Mouse (Mus musculus) hindbrain, embryonic 13.5 days (tissue): Measurements from ENCODE around the gene Ddah2. TPM values are rescaled to one million over a fixed set of nuclear protein-coding genes. Genes with fewer than 3 reads are reported as not detected.

Experiments used
- ATAC-seq: fragments of 200-750 bp; cut with Nextera tagmentation; 2 replicates; pipeline ENCODE4 v1.8.0; 2017; ENCODE audit warnings: moderate TSS enrichment; ENCODE audit not compliant: low FRiP score
- H3K27ac ChIP-seq: fragments of 300-500 bp; sonication (generic); 2 replicates; pipeline ENCODE4 v1.5.1; 2015; ENCODE audit warnings: inconsistent platforms, mild to moderate bottlenecking, moderate library complexity
- H3K27me3 ChIP-seq: fragments of 300-500 bp; sonication (generic); 2 replicates; pipeline ENCODE4 v1.6.1; 2015; ENCODE audit warnings: mild to moderate bottlenecking, inconsistent platforms
- H3K36me3 ChIP-seq: fragments of 300-500 bp; sonication (generic); 2 replicates; pipeline ENCODE4 v1.6.1; 2015; ENCODE audit warnings: mild to moderate bottlenecking, inconsistent platforms
- H3K4me1 ChIP-seq: fragments of 300-500 bp; sonication (generic); replicated peaks from 2 replicates; pipeline ENCODE4 v1.6.1; 2015; ENCODE audit warnings: inconsistent platforms
- H3K4me2 ChIP-seq: fragments of 300-500 bp; sonication (generic); 2 replicates; pipeline ENCODE4 v1.6.1; 2015; ENCODE audit warnings: inconsistent platforms, mild to moderate bottlenecking, moderate library complexity
- H3K4me3 ChIP-seq: fragments of 300-500 bp; sonication (generic); 2 replicates; pipeline ENCODE4 v1.5.1; 2015; ENCODE audit warnings: mild to moderate bottlenecking, inconsistent platforms
- H3K9ac ChIP-seq: fragments of 300-500 bp; sonication (generic); 2 replicates; pipeline ENCODE4 v1.6.1; 2015; ENCODE audit warnings: mild to moderate bottlenecking, inconsistent platforms
- H3K9me3 ChIP-seq: fragments of 300-500 bp; sonication (generic); 2 replicates; pipeline ENCODE4 v1.6.1; 2016; ENCODE audit warnings: inconsistent platforms
- WGBS: fragments of 180-500 bp; shearing (Covaris S2); methylation state at CpG from one replicate; pipeline ENCODE4 v1.1.7; 2015; 5-methylcytosine and 5-hydroxymethylcytosine counted together
- polyA plus RNA-seq: library from polyadenylated mRNA; unstranded; fragments of >200 nt; fragmentation: Nextera tagmentation; extraction: Ambion mirVana; gene quantifications from 2 replicates; pipeline ENCODE4 v1.2.1, GENCODE M21; 2015

Gene Ddah2
- polyA plus RNA-seq, 1 experiment from 2014 or later: 426 TPM

DNA sequence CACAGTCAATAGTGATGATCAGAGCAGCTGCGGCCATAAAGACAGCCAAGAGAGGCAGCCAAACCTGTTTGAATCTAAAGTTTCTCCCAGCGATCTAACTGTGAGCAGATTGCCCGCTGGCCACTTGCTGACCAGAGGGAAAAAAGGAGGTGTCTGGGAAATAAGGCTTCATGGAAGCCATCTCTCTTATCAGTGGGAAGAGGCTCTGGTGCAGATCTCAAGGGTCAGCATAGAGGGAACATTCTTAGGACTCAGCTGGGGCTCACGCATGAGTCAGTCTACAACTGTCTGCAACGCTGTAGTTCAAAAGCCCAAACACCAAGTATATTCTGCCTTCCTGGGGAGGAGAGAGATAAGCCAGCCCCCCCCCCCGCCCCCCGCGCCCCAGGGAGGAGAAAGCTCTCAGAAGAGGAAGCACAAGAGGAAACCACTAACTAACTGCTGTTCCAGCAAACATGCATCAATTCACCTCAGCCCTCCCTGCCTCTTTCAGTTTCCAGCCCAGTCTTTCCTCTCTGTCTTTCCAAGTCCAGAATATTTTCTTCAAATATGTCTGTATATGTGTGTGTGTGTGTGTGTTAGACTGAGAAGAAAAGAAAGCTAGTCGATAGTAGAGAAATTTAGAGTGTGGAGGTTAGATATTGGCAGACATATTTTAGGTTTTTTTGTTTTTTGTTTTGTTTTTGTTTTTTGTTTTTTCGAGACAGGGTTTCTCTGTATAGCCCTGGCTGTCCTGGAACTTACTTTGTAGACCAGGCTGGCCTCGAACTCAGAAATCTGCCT lies 10.5 kb upstream of the Ddah2 start:
- H3K9me3 ChIP-seq: no peaks in the 10 kb centered on the region
- no peak for ATAC-seq
- no peak overlapping the region for H3K4me2 ChIP-seq
- no peak overlapping the region for H3K9ac ChIP-seq
- H3K27ac ChIP-seq: no peak overlapping the region; the same call in 1 of the 2 replicates
- H3K4me3 ChIP-seq: no peak overlapping the region
- 50% methylated on average over 11 of the region's 11 CpGs for WGBS
- no peaks in the 10 kb centered on the region for H3K36me3 ChIP-seq
- H3K4me1 ChIP-seq: peaks cover 47% of the 10 kb centered on the region
- no peaks in the 10 kb centered on the region for H3K27me3 ChIP-seq

DNA sequence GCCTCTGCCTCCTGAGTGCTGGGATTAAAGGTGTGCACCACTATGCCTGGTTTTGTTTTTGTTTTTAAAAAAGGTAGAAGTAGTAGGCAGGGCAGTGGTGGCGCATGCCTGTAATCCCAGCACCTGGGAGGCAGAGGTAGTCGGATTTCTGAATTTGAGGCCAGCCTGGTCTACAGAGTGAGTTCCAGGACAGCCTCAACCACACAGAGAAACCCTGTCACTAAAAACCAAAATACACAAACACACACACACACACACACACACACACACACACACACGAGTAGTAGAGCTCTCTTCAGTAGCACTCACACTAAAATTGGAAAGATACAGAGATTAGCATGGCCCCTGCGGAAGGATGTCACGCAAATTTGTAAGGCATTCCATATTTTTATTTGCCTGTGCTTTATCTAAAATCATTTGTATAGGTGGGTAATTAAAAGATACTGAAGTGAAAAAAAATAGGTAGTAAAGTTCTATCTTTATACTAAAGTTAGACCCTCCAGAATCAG lies 9.8 kb upstream of the Ddah2 start:
- Histone ChIP-seq H3K36me3 (peaks cover 2% of the 10 kb centered on the region), H3K9me3 (no peaks in the 10 kb centered on the region), H3K4me1 (peaks cover 47% of the 10 kb centered on the region), H3K9ac (no peak overlapping the region), H3K27ac (peak overlapping the region; percentile 89; the same call in 1 of the 2 replicates), H3K4me3 (no peak overlapping the region), H3K4me2 (no peak overlapping the region), H3K27me3 (no peaks in the 10 kb centered on the region)
- ATAC-seq: no peak
- 80% methylated on average over 5 of the region's 5 CpGs for WGBS

DNA sequence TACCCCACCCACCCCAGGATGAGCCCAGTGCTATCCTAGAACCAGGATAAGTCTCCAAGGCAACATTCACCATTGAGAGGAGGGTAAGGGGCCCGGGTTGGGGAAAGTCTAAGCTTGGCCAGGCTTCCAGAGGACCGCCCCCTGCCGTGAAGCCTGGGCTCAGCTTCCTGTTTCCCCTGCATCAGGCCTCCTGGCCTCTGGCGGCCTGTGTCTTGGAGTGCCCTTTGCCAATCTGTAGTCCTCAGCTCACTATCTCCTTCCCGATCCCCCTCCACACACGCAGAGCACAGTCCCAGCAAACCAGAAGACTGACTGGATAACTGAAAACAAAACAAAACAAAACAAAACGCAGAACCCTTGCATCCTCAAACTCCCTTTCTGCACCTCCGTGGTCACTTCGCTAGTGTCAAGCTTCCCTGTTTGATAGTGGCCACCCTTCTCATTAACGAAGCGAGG lies 9.2 kb upstream of the Ddah2 start, which contains the start of gene Clic1:
Gene Clic1 (plus strand): TSS at position 406 of the 456 bp plus-strand sequence.
- H3K27me3 ChIP-seq: no peaks in the 10 kb centered on the region
- H3K27ac ChIP-seq: peak within 1 kb of the TSS; percentile 89
- H3K9ac ChIP-seq: peak within 1 kb of the TSS; percentile 74
- WGBS: 4% methylated on average over 11 of the region's 11 CpGs
- H3K4me3 ChIP-seq: peak within 1 kb of the TSS; percentile 43
- H3K36me3 ChIP-seq: peaks cover 7% of the 10 kb centered on the region
- peaks cover 47% of the 10 kb centered on the region for H3K4me1 ChIP-seq
- no peak for ATAC-seq
- no peaks in the 10 kb centered on the region; the same call in 1 of the 2 replicates for H3K9me3 ChIP-seq
- H3K4me2 ChIP-seq: peak within 1 kb of the TSS; percentile 61

DNA sequence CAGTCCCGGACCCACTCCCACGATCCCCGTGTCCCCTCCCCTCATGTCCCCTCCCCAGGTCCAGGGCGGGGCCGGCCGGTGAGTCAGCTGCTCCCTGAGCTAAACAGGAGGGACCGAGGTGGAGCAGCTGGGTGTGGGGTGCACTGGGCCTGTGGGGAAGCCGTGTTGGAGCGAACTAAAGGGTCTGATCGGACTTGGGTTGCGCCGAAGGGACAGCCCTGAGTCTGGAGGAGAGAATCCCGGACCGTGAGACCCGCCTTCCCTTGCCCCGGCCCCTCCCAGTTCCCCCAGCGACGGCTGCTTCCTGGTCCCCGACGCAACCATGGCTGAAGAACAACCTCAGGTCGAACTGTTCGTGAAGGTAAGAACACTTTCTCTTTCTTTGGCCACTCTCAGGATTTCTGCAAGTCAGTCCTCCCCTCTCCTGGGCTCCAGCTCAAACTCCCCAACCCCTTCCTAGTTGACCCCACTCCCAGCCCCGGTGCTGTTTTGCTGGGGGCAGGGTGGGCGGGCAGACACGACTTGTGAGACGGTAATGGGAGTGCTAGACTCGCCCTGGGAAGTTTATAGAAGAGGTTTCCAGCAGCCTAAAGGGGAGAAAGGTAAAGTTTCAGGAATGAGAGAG lies 8.6 kb upstream of the Ddah2 start:
- peaks cover 47% of the 10 kb centered on the region for H3K4me1 ChIP-seq

DNA sequence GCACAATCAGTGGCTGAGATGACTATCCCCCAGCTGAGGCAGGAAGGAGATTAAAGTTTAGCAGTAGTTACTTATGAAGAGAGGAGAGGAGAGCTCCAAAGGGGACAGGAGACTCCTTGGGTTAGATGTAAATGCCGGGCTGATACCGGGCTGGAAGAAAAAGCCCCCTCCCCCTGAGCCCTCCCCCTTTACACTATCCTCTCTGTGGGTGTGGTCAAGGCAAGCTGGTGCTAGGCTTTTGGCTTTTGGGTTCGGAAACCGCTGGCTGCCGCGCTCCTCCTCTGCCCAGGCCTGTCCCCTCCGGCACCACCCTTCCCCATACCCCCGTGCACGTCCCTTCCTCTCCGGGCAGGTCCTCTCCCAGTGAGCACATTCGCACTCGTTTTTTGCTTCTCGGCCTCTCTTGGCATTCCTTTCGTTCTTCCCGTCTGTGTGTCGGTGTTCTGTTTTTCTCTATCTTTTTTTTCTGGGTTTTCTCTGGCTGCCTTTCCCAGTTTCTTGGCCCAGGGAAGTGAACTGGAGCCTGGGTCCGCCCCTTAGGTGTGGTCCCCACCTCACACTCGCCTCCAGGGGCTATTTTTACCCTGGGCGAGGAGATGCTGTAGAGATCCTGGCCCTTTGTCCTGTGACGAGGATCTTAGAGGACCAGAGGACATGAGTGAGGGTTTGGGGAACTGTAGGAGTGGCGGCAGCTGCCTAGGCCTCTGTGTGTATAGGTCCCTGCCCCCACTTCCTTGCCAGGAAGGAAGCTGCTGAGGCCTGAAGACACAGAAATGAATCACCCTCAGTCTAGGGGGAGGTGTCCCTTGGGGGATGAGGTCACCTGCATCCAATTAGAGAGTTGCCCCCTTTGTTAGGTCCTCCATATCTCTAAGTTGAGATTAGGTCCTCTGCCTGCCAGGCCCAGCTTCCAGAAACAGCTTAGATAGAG lies 7.4 kb upstream of the Ddah2 start:
- H3K27me3 ChIP-seq: no peaks in the 10 kb centered on the region

More for the DNA sequence above, 8.6 kb upstream of the Ddah2 start:
- peak overlapping the region; percentile 61 for H3K4me2 ChIP-seq
- peaks cover 7% of the 10 kb centered on the region for H3K36me3 ChIP-seq
- ATAC-seq: no peak
- H3K9me3 ChIP-seq: no peaks in the 10 kb centered on the region; the same call in 1 of the 2 replicates
- WGBS: under 1% methylated on average over 27 of the region's 27 CpGs
- peak overlapping the region; percentile 89 for H3K27ac ChIP-seq
- H3K9ac ChIP-seq: peak overlapping the region; percentile 74
- H3K4me3 ChIP-seq: peak overlapping the region; percentile 43
- H3K27me3 ChIP-seq: no peaks in the 10 kb centered on the region

DNA sequence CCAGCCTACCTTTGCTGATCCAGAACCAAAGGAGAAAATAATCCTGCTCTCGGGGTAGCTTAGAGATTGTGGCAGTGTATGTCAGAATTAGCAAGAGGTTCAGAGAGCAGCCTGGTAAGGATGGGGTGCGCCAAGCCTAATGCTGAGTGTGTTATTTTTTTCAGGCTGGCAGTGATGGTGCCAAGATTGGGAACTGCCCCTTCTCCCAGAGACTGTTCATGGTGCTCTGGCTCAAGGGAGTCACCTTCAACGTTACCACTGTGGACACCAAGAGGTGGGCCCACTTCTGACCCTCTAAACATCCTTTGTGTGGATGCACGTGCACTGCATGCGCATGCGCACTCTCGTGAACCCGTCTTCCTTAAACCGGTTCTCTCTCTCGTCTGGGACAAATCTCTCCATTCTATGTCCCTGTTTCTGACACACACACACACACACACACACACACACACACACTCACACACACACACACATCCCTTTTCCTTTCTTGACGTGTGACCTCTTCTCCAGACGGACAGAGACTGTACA lies 6.5 kb upstream of the Ddah2 start:
- WGBS: 68% methylated on average over 12 of the region's 12 CpGs
- Histone ChIP-seq H3K36me3 (peaks cover 13% of the 10 kb centered on the region), H3K9me3 (no peaks in the 10 kb centered on the region; the same call in 1 of the 2 replicates), H3K27me3 (no peaks in the 10 kb centered on the region), H3K4me3 (no peak overlapping the region), H3K4me2 (peak overlapping the region; percentile 61), H3K27ac (peak overlapping the region; percentile 90), H3K4me1 (peaks cover 38% of the 10 kb centered on the region), H3K9ac (peak overlapping the region; percentile 74)
- no peak for ATAC-seq

More for the DNA sequence above, 7.4 kb upstream of the Ddah2 start:
- Histone ChIP-seq H3K4me1 (peaks cover 41% of the 10 kb centered on the region), H3K4me3 (peak overlapping the region; percentile 43), H3K9ac (peak overlapping the region; percentile 74), H3K9me3 (no peaks in the 10 kb centered on the region; the same call in 1 of the 2 replicates), H3K27ac (peak overlapping the region; percentile 90), H3K36me3 (peaks cover 13% of the 10 kb centered on the region), H3K4me2 (peak overlapping the region; percentile 61)
- 4% methylated on average over 21 of the region's 21 CpGs for WGBS
- peak; percentile 44; the same call in 1 of the 2 replicates for ATAC-seq

DNA sequence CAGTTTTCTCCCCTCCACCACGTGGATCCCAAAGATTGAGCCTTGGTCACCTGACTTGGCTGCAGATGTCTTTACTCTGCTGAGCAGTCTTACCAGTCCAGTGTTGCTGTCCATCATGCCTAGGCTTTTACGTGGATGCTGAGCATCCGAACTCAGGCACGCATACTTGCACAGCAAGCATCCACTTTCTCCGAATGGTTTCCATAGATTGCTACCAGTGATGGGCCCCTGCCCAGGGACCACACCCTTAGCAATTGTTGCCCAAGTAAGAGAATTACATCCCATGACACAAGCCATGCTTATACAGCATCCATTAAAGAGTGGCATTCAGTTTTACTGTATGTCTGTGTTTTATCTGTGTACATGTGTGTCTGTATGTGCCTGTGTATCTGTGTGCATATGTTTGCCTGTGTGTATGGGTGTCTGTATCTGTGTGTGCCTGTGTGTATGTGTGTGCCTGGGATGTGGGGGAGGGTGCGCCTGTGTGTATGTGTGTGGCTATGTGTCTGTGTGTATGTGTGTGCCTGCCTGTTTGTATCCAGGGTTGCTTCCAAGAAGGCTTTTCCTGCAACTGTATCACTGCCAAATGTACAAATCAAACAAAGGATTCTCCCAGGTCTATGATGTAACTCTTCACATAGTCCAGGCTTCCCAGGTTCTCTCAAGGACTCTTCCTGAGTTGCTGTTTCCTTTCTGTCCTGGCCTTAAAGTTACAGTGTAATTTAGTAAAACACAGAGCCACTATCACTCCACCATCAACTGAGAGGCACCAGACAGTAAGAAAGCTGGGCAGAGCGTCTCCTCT lies 2.9 kb upstream of the Ddah2 start:
- H3K4me2 ChIP-seq: no peak overlapping the region
- no peak overlapping the region for H3K27ac ChIP-seq
- H3K27me3 ChIP-seq: no peaks in the 10 kb centered on the region
- peaks cover 41% of the 10 kb centered on the region for H3K4me1 ChIP-seq
- 92% methylated on average over 7 of the region's 7 CpGs for WGBS
- ATAC-seq: no peak
- no peaks in the 10 kb centered on the region; the same call in 1 of the 2 replicates for H3K9me3 ChIP-seq
- H3K4me3 ChIP-seq: no peak overlapping the region
- H3K36me3 ChIP-seq: peaks cover 18% of the 10 kb centered on the region
- H3K9ac ChIP-seq: no peak overlapping the region

DNA sequence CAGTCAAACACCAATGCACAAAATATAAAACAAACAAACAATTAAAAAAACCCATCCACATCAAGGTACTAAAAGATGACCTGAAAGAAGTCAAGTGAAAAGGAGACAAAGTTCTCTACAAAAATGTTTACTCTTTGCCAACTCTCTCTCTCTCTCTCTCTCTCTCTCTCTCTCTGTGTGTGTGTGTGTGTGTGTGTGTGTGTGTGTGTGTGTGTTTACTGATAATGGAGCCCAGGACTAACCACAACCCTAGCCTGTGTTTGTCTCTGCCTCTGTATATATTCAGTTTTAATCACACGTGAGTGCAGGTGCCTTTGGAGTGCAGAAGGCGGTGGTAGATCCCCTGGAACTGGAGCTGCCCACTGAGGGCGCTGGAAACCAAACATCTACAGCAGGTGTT lies 1.7 kb upstream of the Ddah2 start:
- peaks cover 28% of the 10 kb centered on the region for H3K36me3 ChIP-seq
- H3K9ac ChIP-seq: no peak overlapping the region
- no peak overlapping the region for H3K4me3 ChIP-seq
- H3K4me1 ChIP-seq: peaks cover 39% of the 10 kb centered on the region
- H3K27ac ChIP-seq: no peak overlapping the region
- peaks cover 7% of the 10 kb centered on the region for H3K27me3 ChIP-seq
- WGBS: 82% methylated on average over 3 of the region's 3 CpGs
- no peaks in the 10 kb centered on the region; the same call in 1 of the 2 replicates for H3K9me3 ChIP-seq
- no peak for ATAC-seq
- H3K4me2 ChIP-seq: no peak overlapping the region

DNA sequence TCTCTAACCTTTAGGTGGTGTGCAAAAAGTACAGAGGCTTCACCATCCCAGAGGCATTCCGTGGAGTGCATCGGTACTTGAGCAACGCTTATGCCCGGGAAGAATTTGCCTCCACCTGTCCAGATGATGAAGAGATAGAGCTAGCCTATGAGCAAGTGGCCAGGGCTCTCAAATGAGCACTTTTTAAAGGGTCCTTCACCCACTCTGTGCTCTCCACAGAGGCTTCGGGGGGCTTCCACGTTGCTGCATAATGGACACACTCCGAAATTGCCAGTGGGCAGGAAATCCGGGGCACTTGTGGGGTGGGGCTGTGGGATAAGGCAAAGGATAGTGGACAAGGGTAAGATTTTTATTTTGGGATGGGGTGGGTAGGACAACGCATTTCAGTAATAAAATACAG lies 519 bp upstream of the Ddah2 start:
- Histone ChIP-seq H3K9ac (peak overlapping the region; percentile 91), H3K36me3 (peaks cover 38% of the 10 kb centered on the region), H3K4me1 (peaks cover 29% of the 10 kb centered on the region), H3K4me2 (peak overlapping the region; percentile 88; the same call in 1 of the 2 replicates), H3K27ac (peak overlapping the region; percentile 91), H3K27me3 (peaks cover 16% of the 10 kb centered on the region), H3K4me3 (peak overlapping the region; percentile 78), H3K9me3 (no peaks in the 10 kb centered on the region; the same call in 1 of the 2 replicates)
- ATAC-seq: 0 out of 2 replicates have a peak, but pooled peaks have one; percentile 13
- 68% methylated on average over 9 of the region's 9 CpGs for WGBS

DNA sequence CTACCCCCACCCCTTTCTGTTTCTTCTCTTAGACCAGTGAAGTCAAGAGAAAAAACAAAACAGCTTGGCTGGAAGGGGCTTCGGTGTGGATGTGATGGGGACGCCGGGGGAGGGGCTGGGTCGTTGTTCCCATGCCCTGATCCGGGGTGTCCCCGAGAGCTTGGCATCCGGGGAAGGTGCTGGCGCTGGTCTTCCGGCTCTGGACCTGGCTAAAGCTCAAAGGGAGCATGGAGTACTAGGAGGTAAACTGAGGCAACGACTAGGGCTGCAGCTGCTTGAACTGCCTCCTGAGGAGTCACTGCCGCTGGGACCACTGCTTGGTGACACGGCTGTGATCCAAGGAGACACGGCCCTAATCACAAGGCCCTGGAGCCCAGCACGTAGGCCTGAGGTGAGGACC lies 1.2 kb downstream of the Ddah2 start:
- peak overlapping the region; percentile 88 for H3K4me2 ChIP-seq
- no peaks in the 10 kb centered on the region for H3K9me3 ChIP-seq
- peak overlapping the region; percentile 78 for H3K4me3 ChIP-seq
- no peak overlapping the region for H3K27ac ChIP-seq
- H3K36me3 ChIP-seq: peaks cover 36% of the 10 kb centered on the region
- H3K9ac ChIP-seq: peak overlapping the region; percentile 91
- peaks cover 39% of the 10 kb centered on the region for H3K4me1 ChIP-seq
- H3K27me3 ChIP-seq: peaks cover 34% of the 10 kb centered on the region
- 30% methylated on average over 14 of the region's 14 CpGs for WGBS
- ATAC-seq: peak; percentile 25
